Mouse (Mus musculus): ENCODE measurements around the gene Ago4.

GRCm38 (mm10) chr4:126489811-126490210 lies 43.5 kb downstream of the Ago4 start:
- TF ChIP-seq CTCF (IDR thresholded peaks at IDR 0.05; ENCODE audit: low read depth) (no peak), EP300 (optimal IDR thresholded peaks at IDR 0.05) (no peak)

All from stomach, postnatal 0 days (tissue).